Mouse (Mus musculus) left cerebral cortex, postnatal 14 days (tissue): ENCODE measurements at regions not wholly inside any gene's neighbourhood (a gene's known extent, or its start where the extent isn't known, plus 50 kb on each side); places are given as distances from the start of the nearest gene placed in this dataset.

Experiments used
- DNase-seq, 2 experiments: peaks; one replicate each; pipeline ENCODE4 v3.0.0; 2021 to 2022; ENCODE audit warnings: low spot score in 2 of 2, mixed read lengths in 1 of 2
- intact Hi-C: fragments of 180-260 bp; cut with DNase I; formaldehyde crosslinking; loops from one replicate; pipeline ENCODE4 v1.15.1; 2025

DNA sequence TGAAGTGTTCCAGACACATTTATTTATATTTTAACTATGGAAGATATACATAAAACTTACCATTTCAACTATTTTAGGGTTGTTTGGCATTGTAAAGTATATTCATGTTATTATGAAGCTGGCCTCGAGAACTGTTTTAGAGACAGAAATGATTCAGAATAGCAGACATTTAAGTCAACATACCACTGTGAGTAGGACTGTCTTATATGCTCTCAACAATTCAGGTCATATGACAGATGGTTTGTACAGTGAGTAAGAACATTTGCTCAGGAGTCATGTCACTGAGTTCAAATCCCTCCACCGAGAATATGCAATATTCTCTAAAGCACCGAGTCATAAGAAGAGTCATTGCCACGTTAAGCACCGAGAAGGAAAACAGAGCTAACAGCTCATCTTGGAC is 290.6 kb downstream of the Lmx1a start:
- DNase-seq, result peak in 1 of 2 experiments; percentile 6
- intact Hi-C loops, result no loop called here

DNA sequence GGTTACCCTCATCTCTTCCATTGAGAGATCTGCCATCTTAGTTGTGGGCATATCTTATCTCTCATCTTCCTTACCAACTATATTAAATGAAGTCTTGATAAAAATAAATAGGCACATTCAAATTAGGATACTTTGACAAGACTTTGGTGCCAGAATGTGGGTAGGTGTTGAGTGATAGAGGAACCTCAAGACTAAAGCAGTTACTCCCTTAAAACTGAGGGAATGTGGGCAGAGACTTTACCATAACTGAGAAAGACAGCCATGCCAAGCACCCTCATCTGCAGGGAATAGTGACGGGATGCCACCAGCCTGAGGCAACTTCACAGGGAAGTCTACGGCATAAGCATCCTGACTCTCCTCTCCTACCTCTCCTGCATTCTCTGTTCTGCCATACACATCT is 292.3 kb downstream of the Lmx1a start:
- intact Hi-C loops, result no loop called here
- peak in 1 of 2 experiments; percentile 8 for DNase-seq

DNA sequence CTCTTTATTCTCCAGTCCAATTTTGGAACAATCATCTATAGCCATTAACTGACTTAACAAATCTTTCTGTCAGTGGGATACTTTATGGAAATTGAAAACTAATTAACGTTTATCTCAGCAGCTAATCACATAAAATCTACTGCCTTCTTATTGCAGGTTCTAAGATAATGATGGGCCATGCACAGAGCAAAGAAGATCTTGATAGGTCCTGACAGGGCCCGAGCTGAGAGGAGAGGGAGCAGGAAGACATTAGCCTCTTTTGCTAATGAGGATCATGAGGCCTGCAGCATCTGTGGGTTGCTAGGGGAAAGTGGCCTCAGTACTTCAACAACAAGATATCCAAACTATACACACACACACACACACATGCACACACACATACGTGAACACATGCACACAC is 318.4 kb downstream of the Lmx1a start:
- DNase-seq, result no peak
- intact Hi-C loops, result no loop called here

DNA sequence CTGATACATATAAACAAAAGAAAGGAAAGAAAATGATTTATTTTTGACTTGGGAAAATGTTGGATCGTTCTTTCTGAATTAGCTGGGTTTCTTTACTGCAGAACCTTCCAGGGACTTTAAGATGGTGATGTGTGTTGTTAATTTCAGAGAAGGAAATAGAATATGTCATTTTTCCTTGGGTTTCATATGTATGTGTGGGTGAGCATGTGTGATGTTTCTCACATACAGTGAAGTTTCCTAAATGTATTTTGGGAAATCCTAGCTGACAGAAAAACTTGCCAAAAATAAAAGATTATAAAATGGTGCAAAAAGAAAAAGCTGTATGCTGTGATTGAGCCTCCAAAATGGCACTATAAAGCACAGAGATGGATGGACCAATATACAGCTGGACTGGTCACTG is 319.2 kb downstream of the Lmx1a start:
- intact Hi-C loops, result loop anchor here (2.0 kb wide), 1 partner anchor 61 kb away; no protein-coding TSS in a partner anchor
- peak in 1 of 2 experiments; percentile 52 for DNase-seq

DNA sequence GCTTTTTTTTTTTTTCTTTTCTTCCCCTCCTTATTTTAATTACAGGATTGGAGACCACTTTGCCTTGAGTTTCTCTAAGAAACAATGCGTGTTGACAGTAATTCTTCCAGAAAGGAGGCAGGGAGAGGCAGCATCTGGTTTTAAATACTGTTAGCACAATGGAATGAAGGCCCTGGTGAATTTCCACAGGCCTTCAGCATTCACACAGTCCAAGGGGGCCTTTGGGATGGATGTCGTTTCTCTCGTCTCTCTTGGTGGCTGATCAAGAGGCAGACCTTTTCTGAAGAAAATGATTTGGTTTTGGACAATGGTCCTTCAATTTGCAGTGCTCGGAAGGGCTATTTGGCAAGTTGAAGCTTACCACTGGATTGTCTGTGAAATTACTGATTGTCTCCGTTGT is 321.4 kb downstream of the Lmx1a start:
- no peak for DNase-seq
- intact Hi-C loops, result no loop called here

DNA sequence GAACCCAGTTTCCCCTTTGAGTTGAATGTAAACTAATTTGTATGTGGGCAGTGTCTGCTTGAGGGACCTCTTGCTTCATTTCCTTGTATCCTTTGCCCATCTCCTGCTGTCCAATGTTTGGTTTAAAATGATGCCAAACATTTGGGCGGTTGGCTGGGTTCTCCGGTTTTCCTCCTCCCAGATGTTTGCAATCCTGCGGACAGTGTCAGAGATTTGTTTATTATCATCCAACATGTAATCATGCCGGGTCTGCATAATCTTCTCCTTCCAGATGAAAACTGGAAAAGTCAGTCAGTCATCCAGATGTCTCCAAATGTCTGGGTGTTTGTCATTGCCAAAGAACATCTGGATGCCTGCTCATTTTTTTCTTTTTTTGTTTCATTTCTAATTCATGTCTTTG is 323.0 kb downstream of the Lmx1a start:
- no peak for DNase-seq
- intact Hi-C loops, result no loop called here

DNA sequence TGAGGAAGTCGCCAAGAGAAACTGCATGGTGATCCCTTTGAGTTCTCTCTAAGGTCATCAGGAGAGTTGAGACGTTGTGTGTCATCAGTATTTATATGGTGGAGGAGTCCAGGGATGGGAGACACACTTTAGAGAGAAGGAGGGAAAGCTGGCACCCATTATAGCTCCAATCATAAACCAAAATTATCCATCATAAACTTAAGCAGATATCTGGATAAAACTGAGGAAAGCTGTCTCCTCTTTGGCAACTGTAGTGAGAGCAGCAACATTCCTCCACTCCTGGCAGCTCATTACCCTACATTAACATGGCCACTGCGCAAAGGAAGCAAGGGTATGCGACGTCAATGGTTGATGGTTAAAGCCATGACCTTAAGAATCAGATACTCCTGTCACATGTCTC is 323.6 kb downstream of the Lmx1a start:
- intact Hi-C loops, result no loop called here
- DNase-seq, result no peak

DNA sequence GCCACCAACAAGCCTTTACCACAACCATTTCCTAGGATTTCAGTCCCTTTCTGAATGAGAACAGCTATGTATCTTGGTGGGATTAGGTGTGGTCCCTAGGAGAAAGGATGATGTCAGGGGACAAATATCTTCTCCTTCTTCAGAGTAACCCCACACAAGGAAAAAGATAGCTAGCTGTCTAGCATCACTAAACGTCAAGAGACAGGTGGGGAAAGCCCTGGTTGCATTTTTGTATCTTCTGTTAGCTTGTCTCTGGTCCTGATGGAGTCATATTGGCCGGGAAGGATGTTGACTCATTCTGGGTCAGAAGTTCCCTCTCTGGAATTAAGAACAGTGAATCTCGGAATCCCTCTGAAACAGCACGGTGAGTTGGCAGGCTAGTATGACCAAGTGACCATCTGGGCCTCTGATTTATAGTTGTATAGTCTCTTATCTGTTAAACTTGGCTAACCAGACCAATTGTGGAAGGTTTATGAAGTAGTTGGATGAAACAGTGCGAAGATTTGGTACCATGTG is 327.4 kb downstream of the Lmx1a start:
- DNase-seq, result no peak
- intact Hi-C loops, result no loop called here

DNA sequence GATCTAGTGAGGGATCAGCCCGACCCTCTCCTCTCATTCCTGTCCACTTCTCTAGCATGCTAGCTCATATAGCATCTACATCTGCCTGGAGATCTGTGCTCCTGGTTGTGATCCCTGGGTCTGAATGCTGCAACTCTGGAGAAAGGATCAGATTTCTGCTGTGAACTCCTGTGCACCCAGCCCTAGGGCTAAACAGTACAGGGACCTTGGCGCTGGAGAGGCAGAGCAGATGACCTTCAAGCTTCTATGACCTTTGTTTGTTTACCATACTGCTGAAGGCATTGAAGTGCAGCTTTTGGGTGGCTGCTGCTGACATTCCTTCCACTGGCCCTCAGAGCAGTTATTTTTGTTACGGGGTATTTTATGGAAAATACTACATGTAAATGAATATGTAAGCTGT is 337.4 kb downstream of the Lmx1a start:
- intact Hi-C loops, result no loop called here
- DNase-seq, result no peak

DNA sequence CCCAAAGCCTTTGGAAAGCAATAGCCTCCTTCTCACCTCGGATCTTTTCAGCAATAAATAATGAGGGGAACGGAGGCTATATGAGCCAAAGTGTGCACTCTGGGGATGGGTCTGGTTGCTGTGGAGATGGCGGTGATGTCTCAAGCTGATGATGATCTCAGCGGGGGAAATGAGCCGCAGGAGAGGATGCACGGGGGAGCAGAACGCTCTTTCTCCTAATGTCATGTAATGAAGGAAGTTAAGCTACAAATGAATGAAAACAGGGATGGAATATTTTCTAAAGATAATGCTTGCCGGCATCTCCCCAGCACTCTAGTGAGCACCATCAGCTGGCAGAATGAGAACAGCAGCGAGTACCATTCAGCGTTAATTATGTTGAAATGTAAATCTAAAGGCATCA is 355.7 kb downstream of the Lmx1a start:
- intact Hi-C loops, result no loop called here
- peak in 1 of 2 experiments; percentile 8 for DNase-seq

DNA sequence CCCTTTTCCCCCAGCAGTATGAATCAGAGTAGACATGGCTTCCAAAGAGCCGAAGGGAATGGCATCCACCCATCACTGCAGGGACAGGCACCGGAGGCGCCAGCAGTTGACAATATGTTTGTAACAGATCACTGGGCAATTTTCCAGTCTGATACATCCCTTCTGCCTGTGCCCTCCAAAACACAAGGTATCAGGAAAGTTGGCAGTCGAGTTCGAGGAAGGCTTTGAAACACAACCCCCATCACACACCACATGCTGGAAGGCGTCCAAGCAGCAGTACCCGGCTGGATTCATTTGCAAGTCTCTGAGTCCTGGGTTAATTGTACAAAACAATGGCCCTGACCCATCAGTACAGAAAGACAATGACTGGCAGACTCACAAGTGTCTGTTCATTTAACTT is 357.3 kb downstream of the Lmx1a start:
- DNase-seq, result peak in 1 of 2 experiments; percentile 9
- intact Hi-C loops, result no loop called here

DNA sequence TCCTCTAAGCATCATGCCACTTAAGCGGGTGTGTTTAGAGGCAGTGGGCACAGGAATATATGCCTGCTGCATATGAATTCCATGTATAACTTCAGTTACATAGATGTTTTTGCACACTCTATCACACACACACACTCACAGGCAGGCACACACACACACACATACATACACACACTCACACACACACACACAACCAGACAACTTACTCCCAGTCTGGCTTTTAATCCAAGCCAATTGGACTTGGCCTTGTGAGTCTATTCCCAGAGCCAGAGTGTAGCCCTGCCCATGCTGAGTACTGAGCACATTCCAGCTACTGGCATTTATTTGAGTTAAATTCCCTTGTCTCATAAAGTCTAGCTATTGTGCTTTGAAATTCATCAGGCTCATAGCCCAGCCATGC is 357.7 kb downstream of the Lmx1a start:
- DNase-seq, result no peak
- intact Hi-C loops, result no loop called here

DNA sequence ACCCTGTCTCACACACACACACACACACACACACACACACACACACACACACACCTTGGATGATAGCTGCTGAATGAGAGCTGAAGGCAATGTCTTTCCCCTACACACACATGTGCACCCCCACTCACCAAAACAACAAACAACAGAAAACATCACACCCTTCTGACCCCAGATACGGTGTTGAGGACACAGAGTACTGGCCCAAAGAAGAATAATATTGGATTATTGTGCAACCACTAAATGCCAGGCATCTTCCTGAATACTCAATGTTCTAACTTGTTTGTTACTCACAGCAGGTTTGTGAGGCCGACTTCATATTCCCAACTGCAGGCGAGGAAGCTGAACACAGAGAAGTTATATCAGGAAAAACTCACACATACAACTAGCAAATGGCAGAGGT is 360.9 kb downstream of the Lmx1a start:
- intact Hi-C loops, result no loop called here
- DNase-seq, result no peak

DNA sequence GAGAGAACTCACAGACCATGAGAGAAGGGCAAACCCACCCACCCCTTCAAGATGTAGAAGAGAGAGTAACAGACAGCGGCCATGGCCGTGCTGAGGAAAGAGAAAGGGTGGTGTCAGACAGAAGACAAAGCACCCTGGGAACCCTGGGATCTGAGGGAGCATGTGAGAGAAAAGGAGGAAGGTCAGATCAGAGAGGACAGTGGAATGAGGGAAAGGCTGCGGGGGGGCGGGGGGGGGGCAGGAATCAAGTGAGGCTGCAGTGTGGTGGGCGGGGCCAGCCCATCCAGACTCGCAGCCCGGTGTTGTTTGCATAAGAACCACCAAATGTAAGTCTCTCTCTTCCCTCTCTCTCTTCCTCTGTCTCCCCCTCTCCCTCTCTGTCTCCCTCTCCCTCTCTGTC is 367.4 kb downstream of the Lmx1a start:
- DNase-seq, result no peak
- intact Hi-C loops, result no loop called here

DNA sequence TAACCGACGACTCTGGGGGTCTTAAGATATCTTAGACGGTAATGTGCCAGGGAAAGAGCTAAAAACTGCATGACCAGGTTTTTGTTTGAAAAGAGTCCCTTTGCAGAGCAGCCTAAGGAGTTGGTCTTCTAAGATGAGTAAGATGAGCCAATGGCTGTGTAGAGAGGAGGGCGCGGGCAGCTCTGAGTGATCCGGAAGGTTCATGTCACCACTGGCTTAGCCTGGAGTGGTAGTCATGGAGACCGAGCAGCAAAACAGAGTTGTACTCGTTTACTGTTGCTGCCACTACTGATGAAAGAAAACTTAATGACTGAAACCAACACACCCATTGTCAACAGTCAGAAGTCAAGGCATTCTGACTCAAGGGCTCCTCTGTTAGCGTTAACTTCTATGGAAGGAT is 368.4 kb downstream of the Lmx1a start:
- intact Hi-C loops, result no loop called here
- no peak for DNase-seq

DNA sequence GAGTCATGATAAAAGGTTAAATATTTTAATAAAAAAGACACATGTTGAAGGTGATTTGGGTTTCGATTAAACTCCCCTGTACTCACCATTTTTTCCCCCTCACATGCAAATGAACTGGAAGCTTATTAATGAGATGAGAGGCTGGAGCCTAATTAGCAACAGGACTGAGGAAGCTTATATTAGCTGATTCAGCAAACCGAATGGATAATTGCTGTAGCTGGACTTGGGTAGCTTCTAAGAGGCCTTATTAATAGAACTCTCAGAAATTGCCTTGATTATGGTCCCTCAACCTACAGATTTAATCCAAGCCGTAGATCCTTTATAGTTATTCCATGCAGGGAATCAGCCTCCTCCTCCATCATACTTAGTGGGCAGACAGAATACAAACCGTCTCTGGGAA is 369.7 kb downstream of the Lmx1a start:
- intact Hi-C loops, result no loop called here
- no peak for DNase-seq

DNA sequence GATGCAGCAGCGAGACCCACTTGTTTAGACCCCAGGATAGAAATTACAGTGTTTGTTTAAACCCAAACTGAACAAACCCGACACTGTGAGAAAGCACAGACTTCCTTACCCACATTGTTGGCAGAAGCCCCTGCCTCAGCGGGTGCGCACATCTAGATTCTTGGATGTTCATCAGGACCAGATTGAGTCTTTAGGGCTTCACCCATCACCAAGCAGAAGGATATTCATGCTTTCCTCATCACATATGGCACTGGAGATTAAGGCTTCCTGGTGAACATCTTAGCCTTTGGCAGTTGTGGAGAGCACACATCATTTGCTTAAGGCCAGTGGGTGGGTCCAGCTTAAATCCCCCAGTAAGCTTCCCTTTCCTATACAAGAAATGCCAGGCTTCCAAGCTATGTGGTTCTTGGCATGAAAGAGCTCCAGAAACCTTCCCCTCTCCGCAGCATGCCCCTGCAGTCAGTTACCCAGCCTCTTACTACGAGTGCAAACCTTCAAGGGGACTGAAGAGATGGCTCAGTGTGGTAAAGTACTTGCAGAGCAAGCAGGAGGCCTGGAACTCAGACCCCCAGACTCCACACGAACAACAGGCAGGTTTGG is 367.9 kb downstream of the Pbx1 start:
- intact Hi-C loops, result no loop called here
- DNase-seq, result no peak

DNA sequence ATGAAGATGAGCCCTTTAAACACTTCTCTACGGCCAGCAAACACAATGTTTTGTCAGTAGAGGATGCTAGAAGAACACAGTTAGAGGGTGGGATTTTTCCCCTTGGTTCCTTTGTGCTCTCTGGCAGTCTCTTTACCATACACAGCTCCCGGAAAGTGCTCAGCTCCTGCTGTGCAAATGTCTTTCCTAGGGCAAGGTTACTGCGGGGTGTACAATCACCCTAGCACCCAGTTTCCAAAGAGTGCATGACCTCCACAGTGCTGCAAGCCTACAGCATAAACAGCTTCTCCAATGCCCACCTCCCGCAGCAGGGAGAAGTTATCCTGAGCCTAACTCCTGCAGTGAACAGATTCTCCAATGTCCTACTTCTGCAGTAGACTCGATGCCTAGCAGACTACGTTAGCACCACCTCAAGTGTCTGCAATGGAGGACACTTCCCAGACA is 366.4 kb downstream of the Pbx1 start:
- DNase-seq, result no peak
- intact Hi-C loops, result no loop called here

DNA sequence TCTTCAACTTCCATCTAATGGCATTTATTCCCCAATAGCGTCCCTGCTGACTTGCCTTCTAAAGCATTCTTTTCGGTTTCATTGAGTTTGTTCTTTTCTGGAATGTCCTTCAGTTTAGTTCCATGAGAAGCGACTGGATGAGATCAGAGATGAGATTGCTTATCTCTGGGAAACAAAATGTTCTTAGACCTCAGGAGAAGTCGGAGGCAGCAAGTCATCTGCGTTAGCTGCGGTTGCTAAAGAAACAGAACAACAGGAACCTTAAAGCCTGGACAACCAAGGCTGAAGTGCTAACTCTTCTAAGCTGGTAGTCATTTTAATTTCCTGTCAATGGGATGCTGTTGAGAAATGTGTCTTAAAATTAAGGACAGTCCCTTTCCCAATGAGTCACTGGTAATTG is 365.3 kb downstream of the Pbx1 start:
- no peak for DNase-seq
- intact Hi-C loops, result no loop called here

DNA sequence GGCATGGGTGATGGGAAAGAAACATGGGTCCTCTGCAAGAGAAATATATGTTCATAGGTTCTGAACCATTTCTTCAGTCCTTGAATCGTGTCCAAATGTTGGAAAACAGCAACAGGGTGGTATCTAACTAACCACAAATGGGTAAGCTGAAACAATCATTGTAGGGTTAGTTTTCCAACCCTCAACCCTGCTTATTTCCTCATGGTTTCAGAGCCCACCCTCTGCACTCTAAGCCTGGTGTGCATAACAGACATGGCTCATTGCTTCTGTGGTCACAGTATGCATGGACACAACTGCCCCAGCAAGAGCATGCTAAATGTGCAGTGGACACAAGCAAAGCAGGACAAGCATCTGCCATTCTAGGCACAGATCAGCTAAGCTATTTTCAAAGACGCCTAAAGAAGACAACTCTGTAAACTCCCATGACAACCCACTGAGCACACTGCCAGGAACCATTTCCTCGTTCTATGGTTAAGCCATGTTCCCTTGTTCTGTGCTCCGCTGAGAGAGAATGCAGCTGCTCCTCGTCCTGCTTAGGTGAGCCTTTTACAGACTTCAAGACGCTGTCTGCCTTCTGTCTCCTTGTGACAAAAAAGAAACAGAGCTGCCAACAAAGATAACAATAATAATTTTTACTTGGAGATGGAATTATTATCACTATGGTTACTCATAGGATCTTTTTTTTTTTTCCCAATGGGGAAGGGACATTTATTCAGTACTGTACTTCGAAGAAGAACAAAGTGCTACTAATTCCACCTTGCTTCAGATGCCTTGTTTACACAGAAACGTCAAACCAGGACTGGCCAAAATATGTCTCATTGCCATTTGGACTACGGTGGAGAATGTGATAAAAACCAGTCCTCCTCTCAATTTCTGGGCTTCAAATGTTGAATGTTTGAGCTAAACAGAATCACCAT is 363.8 kb downstream of the Pbx1 start:
- intact Hi-C loops, result no loop called here
- no peak for DNase-seq
